9 mouse cellular contexts compared by ENCODE assay signal in the genomic region with DNA sequence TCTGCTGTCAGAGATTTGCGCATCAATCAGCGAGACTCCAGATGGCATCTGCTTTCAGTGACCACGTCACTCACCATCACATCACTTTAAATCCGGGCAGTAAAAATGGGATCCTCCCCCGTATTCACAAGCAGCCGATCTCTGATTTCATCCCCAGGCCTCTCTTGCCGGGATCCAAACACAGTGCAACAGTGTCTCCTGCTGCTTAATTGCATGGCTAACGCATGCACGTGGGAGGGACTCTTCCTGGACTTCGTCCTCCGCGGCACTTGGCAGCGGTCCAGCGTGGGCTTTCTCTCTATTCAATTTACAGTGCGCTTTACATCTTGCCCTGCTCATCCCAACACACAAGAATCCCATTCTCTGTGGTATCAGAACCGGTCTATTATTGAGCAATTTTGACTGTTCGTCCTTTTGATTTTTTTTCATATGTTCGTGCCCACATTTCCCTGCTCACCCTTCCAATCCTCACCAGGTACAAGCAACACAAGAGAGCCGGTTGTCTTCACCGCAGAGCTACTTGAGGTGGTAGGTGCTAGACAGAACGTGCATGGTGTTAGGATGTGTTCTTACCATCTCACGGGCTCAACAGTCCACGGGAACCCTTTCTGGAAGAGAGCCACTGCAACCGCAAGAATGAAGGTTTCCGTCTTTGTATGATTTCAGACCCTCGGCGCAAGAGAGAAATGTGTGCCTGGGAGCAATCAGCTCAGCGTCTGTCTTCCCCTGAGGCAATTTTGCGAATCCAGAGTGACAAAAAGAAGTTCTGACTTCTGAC.
DNase-seq lines count a peak whose midpoint lies in the region; ATAC-seq lines count a peak whose summit lies in the region.
"Had no signal": no experiment of that assay in that cellular context is flagged by ENCODE, and none has a peak within 500 bp of the region (broad histone marks: within the 10 kb centered on the region; RNA-seq: fewer than 3 reads in every experiment).

No protein-coding gene starts in this region.

- DNase-seq in forebrain, embryonic 11.5 days (ENCODE audit: low spot score): peak; percentile 61
- no peak for DNase-seq in forebrain, embryonic 10.5 days (ENCODE audit: extremely low spot score, low spot score)
- peak; percentile 74 for DNase-seq in embryo, embryonic 11 days
- DNase-seq in heart, postnatal 4 days: peak; percentile 58
- DNase-seq in layer of hippocampus, postnatal 10 days (ENCODE audit: low spot score in 2 of 2): peak; percentile 38 to 45
- peak; percentile 17 for DNase-seq in midbrain, embryonic 10.5 days (ENCODE audit: low spot score)
- DNase-seq in spleen, postnatal 14 days (ENCODE audit: low spot score in 2 of 2): no peak

- peak overlapping the region; percentile 19; the same call in 1 of the 2 replicates for H3K4me2 ChIP-seq in forebrain, embryonic 11.5 days (ENCODE audit: low read depth, low read length, severe bottlenecking)
- H3K4me2 ChIP-seq in stomach, embryonic 15.5 days: peak overlapping the region; percentile 44

- no peaks in the 10 kb centered on the region for H3K9me3 ChIP-seq in forebrain, embryonic 11.5 days (ENCODE audit: control insufficient read depth, low read length)
- no peaks in the 10 kb centered on the region for H3K9me3 ChIP-seq in forebrain, embryonic 10.5 days
- H3K9me3 ChIP-seq in midbrain, embryonic 10.5 days (replicated peaks): no peaks in the 10 kb centered on the region
- no peaks in the 10 kb centered on the region for H3K9me3 ChIP-seq in stomach, embryonic 15.5 days

- no peak for ATAC-seq in forebrain, embryonic 11.5 days (replicated peaks; ENCODE audit: low FRiP score)
- no peak; the same call in 1 of the 2 replicates for ATAC-seq in stomach, embryonic 15.5 days (ENCODE audit: insufficient read depth, low FRiP score, low read depth)

- 52% methylated on average over 29 of the region's 29 CpGs for WGBS in forebrain, embryonic 11.5 days
- WGBS in forebrain, embryonic 10.5 days: 62% methylated on average over 29 of the region's 29 CpGs
- 65% methylated on average over 29 of the region's 29 CpGs for WGBS in midbrain, embryonic 10.5 days
- WGBS in stomach, embryonic 15.5 days: 44% methylated on average over 29 of the region's 29 CpGs

- no peak overlapping the region for H3K27ac ChIP-seq in forebrain, embryonic 11.5 days (ENCODE audit: low read depth, low read length)
- no peak overlapping the region for H3K27ac ChIP-seq in forebrain, embryonic 10.5 days
- no peak overlapping the region for H3K27ac ChIP-seq in midbrain, embryonic 10.5 days (replicated peaks)
- H3K27ac ChIP-seq in stomach, embryonic 15.5 days: no peak overlapping the region

- peaks cover 2% of the 10 kb centered on the region; the same call in 1 of the 2 replicates for H3K4me1 ChIP-seq in forebrain, embryonic 11.5 days (replicated peaks; ENCODE audit: control insufficient read depth, insufficient read depth, low read length)
- peaks cover 14% of the 10 kb centered on the region for H3K4me1 ChIP-seq in forebrain, embryonic 10.5 days
- peaks cover 17% of the 10 kb centered on the region for H3K4me1 ChIP-seq in midbrain, embryonic 10.5 days
- H3K4me1 ChIP-seq in stomach, embryonic 15.5 days: peaks cover 10% of the 10 kb centered on the region

- no peak overlapping the region for H3K4me3 ChIP-seq in forebrain, embryonic 11.5 days (ENCODE audit: low read depth, low read length)
- no peak overlapping the region for H3K4me3 ChIP-seq in forebrain, embryonic 10.5 days
- 0 out of 2 replicates have a peak overlapping the region, but pooled peaks have one; percentile 9 for H3K4me3 ChIP-seq in midbrain, embryonic 10.5 days
- H3K4me3 ChIP-seq in stomach, embryonic 15.5 days (replicated peaks): peak overlapping the region; percentile 8
- H3K4me3 ChIP-seq: erythroblast, embryonic 14.5 days had no signal

- H3K9ac ChIP-seq in forebrain, embryonic 11.5 days (ENCODE audit: low read length): no peak overlapping the region
- H3K9ac ChIP-seq in stomach, embryonic 15.5 days: no peak overlapping the region

- H3K27me3 ChIP-seq in forebrain, embryonic 11.5 days (ENCODE audit: control insufficient read depth, insufficient read depth, low read length): no peaks in the 10 kb centered on the region
- peaks cover 32% of the 10 kb centered on the region for H3K27me3 ChIP-seq in forebrain, embryonic 10.5 days (ENCODE audit: poor library complexity, severe bottlenecking)
- H3K27me3 ChIP-seq in midbrain, embryonic 10.5 days (ENCODE audit: low read depth, poor library complexity, severe bottlenecking): peaks cover 38% of the 10 kb centered on the region
- no peaks in the 10 kb centered on the region; the same call in 1 of the 2 replicates for H3K27me3 ChIP-seq in stomach, embryonic 15.5 days (replicated peaks)

- no peaks in the 10 kb centered on the region for H3K36me3 ChIP-seq in forebrain, embryonic 11.5 days (ENCODE audit: control insufficient read depth, insufficient read depth, low read length)
- no peaks in the 10 kb centered on the region for H3K36me3 ChIP-seq in forebrain, embryonic 10.5 days (replicated peaks)
- H3K36me3 ChIP-seq in midbrain, embryonic 10.5 days: no peaks in the 10 kb centered on the region
- no peaks in the 10 kb centered on the region for H3K36me3 ChIP-seq in stomach, embryonic 15.5 days

Comparison
In these comparisons a context has a peak if more than half of its experiments do, and no peak if none do; other contexts are left out.
1. DNase-seq: peak in forebrain, embryonic 11.5 days (single experiment), embryo, embryonic 11 days (single experiment), heart, postnatal 4 days (single experiment), layer of hippocampus, postnatal 10 days (2 of 2) and midbrain, embryonic 10.5 days (single experiment); none in forebrain, embryonic 10.5 days (single experiment) and spleen, postnatal 14 days (0 of 2).
2. H3K4me3 ChIP-seq: peak in midbrain, embryonic 10.5 days (single experiment) and stomach, embryonic 15.5 days (single experiment); none in forebrain, embryonic 11.5 days (single experiment) and forebrain, embryonic 10.5 days (single experiment).